Mouse (Mus musculus) megakaryocyte, embryonic 14.5 days (primary cell): Measurements from ENCODE around the gene 6430550D23Rik.

Experiments used
- FLI1 ChIP-seq: IDR thresholded peaks from 2 replicates; pipeline ENCODE4 v1.6.1; 2012; ENCODE audit warnings: low read length, inconsistent platforms, mixed read lengths
- GATA1 ChIP-seq: IDR thresholded peaks from 3 replicates; pipeline ENCODE4 v1.6.1; 2012; ENCODE audit warnings: mixed read lengths, low read length, inconsistent platforms, borderline replicate concordance

GRCm38 (mm10) chr2:155944685-155945084 lies 63.1 kb downstream of the 6430550D23Rik start:
- TF ChIP-seq GATA1: no peak
- no peak for TF ChIP-seq FLI1
